Mouse (Mus musculus) Patski (cell line): ENCODE data around the gene Stard13. TPM values are rescaled to one million over a fixed set of nuclear protein-coding genes. Genes with fewer than 3 reads are reported as not detected.

ENCODE experiments used
- ATAC-seq: fragments of 100-300 bp; one replicate; pipeline ENCODE4 v1.8.0; 2021
- CTCF ChIA-PET: fragments of 350-600 bp; sonication (Branson Sonifier 250); formaldehyde crosslinking; loops from one replicate; lab custom pipeline; 2022; ENCODE audit warnings: inconsistent platforms; lab: Charles Lee
- POLR2A ChIA-PET: fragments of 350-600 bp; sonication (Branson Sonifier 250); formaldehyde crosslinking; loops from one replicate; lab custom pipeline; 2022; ENCODE audit warnings: antibody characterized with exemption, inconsistent platforms; lab: Charles Lee
- DNase-seq: peaks from one replicate; pipeline ENCODE4 v3.0.0-alpha.2; 2011; ENCODE audit warnings: low read depth, low spot score
- H3K27me3 ChIP-seq: fragments of 371-371 bp; one replicate; pipeline ENCODE4 v1.5.1; 2021
- CTCF ChIP-seq: fragments of 100-300 bp; IDR thresholded peaks from one replicate; pipeline ENCODE4 v1.5.1; 2021
- in situ Hi-C: fragments of 300-500 bp; cut with MboI; formaldehyde crosslinking; loops from 3 replicates; pipeline ENCODE4 v1.11.1; 2018; ENCODE audit warnings: low pct_unique_long_range_greater_than_20kb, mixed read lengths
- polyA plus RNA-seq: library from polyadenylated mRNA; unstranded; gene quantifications from one replicate; pipeline ENCODE4 v1.2.3, GENCODE M21; 2021

Gene Stard13
- polyA plus RNA-seq, 1 experiment from 2014 or later = 59.4 TPM

DNA sequence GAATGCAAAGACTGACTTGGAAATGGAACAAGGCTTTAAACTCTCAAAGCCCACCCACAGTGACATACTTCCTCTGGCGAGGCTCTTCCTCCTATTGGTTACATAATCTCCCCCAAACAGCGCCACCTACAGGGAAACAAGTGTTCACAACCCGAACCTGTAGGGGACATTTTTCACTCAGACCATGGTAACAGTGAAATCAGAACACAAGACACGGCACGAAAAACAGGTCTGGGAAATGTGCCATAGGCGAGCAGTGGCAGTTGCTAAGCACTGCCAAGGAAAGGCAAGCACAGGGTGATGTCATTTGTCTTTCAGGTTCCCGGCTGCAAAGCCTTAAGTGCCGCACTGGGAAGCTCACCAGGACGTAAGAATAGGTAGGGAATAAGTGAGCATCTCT is 82.1 kb downstream of the Stard13 start:
- no peak for ATAC-seq
- peak; percentile 38 for TF ChIP-seq CTCF
- H3K27me3 ChIP-seq = no peaks in the 10 kb centered on the region
- in situ Hi-C loops = no loop called here
- POLR2A ChIA-PET = no interaction called here
- CTCF ChIA-PET = interaction anchor here (1.5 kb wide), 1 partner anchor 12 kb away, joined by 4 read pairs; no protein-coding TSS in a partner anchor
- no peak for DNase-seq

DNA sequence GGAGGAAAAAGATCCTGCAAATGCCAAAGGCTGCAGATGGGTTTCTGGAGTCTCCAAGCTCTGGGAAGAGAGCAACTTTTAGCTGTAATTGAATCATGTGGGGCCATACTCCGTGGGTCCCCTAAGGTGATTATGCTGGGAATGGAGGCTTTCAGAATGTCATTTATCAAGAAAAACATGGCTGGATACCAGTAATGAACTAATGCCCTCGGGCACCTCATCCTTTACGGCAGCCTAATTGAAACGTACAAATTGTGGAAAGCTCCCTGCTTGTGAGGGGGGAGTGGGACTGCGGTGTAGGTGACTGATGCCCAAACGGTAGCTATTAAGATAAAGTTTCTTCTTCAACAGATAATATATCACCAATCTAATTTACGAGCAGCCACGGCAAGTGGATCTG is 84.1 kb downstream of the Stard13 start:
- in situ Hi-C loops = loop anchor here (5.0 kb wide), 1 partner anchor 98 kb away; no protein-coding TSS in a partner anchor
- H3K27me3 ChIP-seq = no peaks in the 10 kb centered on the region
- ATAC-seq (no peak), DNase-seq (no peak)
- no peak for TF ChIP-seq CTCF
- CTCF ChIA-PET = interaction anchor here (1.1 kb wide), 1 partner anchor 219 kb away, joined by 3 read pairs; no protein-coding TSS in a partner anchor
- POLR2A ChIA-PET = no interaction called here

DNA sequence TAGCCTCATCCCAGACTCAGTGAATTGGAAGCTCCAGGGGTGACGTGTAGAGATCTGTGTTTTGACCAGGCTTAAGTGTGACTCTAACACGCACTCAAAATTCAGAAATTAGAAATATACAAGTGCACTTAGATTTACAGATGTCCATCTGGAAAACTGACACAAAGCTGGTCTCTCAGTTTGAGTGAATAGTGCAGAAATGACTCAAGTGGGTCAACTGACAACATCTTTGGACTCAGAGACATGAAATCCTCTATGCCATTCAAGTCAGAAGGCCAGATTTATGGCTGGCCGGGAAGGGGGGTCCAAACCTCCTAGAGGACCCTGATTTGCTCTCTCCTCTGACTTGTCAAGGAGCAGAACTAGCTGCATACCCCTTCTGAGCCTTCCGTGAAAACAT is 85.6 kb downstream of the Stard13 start:
- DNase-seq (no peak), ATAC-seq (no peak)
- H3K27me3 ChIP-seq = no peaks in the 10 kb centered on the region
- no peak for TF ChIP-seq CTCF
- in situ Hi-C loops = loop anchor here (5.0 kb wide), 1 partner anchor 99 kb away; no protein-coding TSS in a partner anchor
- POLR2A ChIA-PET = interaction anchor here (0.7 kb wide), 1 partner anchor 13 kb away, joined by 3 read pairs; no protein-coding TSS in a partner anchor
- CTCF ChIA-PET = no interaction called here

DNA sequence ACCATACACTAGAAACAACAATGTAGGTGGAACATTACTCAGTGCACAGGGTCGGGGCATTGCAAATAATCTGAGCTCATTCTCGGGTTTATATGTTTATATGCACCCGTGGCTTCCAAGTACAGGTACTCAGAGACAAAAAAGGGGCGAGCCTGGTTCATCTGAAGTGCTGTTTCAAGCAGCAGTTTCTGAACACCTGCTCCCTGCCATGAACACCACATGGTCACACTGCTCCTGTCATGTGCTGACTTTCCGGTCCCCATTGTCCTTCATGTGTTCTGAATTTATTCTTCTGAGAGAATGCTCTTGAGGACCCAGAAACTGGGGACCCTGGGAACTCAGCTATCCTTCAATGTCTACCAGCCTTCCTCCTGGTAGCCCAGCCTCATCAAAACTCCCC is 87.8 kb downstream of the Stard13 start:
- ATAC-seq = no peak
- CTCF ChIA-PET = interaction anchor here (1.4 kb wide), 2 partner anchors 9 to 226 kb away, joined by 3 to 4 read pairs; no protein-coding TSS in a partner anchor
- no peaks in the 10 kb centered on the region for H3K27me3 ChIP-seq

DNA sequence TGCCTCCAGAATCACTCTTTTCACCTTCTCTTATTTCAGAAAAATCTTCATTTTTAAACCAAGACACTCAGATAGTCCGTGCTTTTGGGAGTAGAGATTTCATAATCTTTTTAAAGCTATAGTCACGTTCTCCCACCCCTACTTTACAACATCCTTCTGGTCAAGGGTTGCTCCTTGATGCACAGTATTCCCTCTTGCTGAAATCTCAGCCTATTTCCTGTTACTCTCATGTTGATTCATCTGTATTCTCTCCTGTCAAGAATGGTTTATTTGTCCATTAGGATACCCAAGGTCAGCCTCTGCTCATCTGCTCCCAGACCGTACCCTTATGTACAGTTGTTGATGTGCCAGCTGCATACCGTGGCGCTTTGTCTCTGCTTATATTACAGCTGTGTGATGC is 89.7 kb downstream of the Stard13 start:
- in situ Hi-C loops = no loop called here
- POLR2A ChIA-PET = no interaction called here
- TF ChIP-seq CTCF = no peak
- H3K27me3 ChIP-seq = no peaks in the 10 kb centered on the region
- DNase-seq (no peak), ATAC-seq (no peak)
- CTCF ChIA-PET = interaction anchor here (1.9 kb wide), 1 partner anchor 105 kb away, joined by 4 read pairs; no protein-coding TSS in a partner anchor

More for the DNA sequence above, 87.8 kb downstream of the Stard13 start:
- in situ Hi-C loops = loop anchor here (5.0 kb wide), 1 partner anchor 101 kb away; no protein-coding TSS in a partner anchor
- POLR2A ChIA-PET = interaction anchor here (0.7 kb wide), 2 partner anchors 13 to 14 kb away, joined by 3 to 4 read pairs; no protein-coding TSS in a partner anchor
- no peak for TF ChIP-seq CTCF
- DNase-seq = no peak

DNA sequence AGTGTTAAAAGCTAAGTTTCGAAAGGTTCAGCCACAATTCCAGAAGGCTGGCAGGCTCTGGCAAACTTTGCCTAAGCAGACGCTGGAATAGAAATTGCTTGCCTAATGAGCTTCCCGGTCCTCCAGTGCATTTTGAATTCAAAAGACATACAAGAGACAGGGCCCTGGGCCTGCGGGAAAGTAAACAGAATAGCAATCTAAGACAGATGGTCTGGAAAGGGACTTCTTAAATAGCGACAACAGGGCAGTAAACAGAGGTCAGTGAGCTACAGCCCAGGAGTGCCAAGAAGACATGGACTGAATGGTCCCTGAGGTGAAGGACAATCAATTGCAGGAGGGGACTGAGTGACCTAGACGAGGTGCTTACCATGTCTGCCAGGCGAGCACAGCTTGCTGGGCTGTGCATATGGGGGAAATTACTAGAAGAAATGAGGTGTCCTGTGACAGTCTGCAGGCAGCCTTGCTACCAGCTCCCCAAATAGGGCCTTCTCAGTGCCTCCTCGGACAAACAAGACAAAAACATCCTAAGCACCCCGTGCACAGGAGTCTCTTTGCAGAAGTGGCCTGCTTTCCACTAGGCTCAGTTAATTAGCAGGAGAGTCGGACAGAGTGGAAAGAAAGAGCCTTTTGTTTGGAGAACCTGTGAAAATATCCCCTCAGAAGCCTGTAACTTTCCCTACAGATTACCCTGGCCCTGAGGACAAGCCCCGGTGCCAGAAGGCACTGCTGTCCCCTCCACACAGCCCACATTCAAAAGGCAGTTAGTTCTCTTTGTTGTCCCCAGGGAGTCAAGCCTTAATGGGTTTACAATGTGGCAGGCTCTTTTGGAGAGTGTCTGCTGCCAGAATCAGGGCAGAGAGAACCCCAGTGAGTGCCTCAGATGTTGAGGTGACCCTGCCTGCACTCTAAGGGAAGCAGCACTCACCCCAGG is 90.7 kb downstream of the Stard13 start:
- ATAC-seq = peak; percentile 18

GRCm38 (mm10) chr5:151142241-151142640 is 91.4 kb downstream of the Stard13 start:
- ATAC-seq (peak; percentile 82), DNase-seq (peak; percentile 85)
- no peaks in the 10 kb centered on the region for H3K27me3 ChIP-seq
- POLR2A ChIA-PET = interaction anchor here (0.6 to 1.4 kb wide), 4 partner anchors 35 to 121 kb away, joined by 3 to 5 read pairs (median 4); no protein-coding TSS in a partner anchor
- in situ Hi-C loops = no loop called here
- CTCF ChIA-PET = interaction anchor here (0.7 to 2.3 kb wide), 25 partner anchors 8 to 544 kb away, joined by 3 to 24 read pairs (median 4); partner anchors contain the start of gene Pds5b
- peak; percentile 92 for TF ChIP-seq CTCF

More for the DNA sequence above, 90.7 kb downstream of the Stard13 start:
- CTCF ChIA-PET = interaction anchor here (0.7 to 2.3 kb wide), 24 partner anchors 9 to 544 kb away, joined by 3 to 24 read pairs (median 4); partner anchors contain the start of gene Pds5b
- no peak for TF ChIP-seq CTCF
- no peak for DNase-seq
- POLR2A ChIA-PET = interaction anchor here (0.6 to 1.4 kb wide), 5 partner anchors 36 to 226 kb away, joined by 3 to 5 read pairs (median 4); no protein-coding TSS in a partner anchor
- no peaks in the 10 kb centered on the region for H3K27me3 ChIP-seq
- in situ Hi-C loops = no loop called here

- in situ Hi-C loops = loop anchor here (10.0 kb wide), 1 partner anchor 227 kb away; no protein-coding TSS in a partner anchor
- TF ChIP-seq CTCF = no peak
- no peak for ATAC-seq
- DNase-seq = no peak
- ChIA-PET CTCF (interaction anchor here (0.6 to 2.1 kb wide), 5 partner anchors 9 to 29 kb away, joined by 3 to 7 read pairs (median 4); no protein-coding TSS in a partner anchor), POLR2A (interaction anchor here (1.4 kb wide), 1 partner anchor 15 kb away, joined by 3 read pairs; no protein-coding TSS in a partner anchor)
- no peaks in the 10 kb centered on the region for H3K27me3 ChIP-seq
Measured at GRCm38 (mm10) chr5:151137901-151138300, 95.7 kb downstream of the Stard13 start.

GRCm38 (mm10) chr5:151137311-151137710 is 96.3 kb downstream of the Stard13 start:
- in situ Hi-C loops = loop anchor here (10.0 kb wide), 1 partner anchor 227 kb away; no protein-coding TSS in a partner anchor
- no peak for TF ChIP-seq CTCF
- ChIA-PET POLR2A (interaction anchor here (1.4 kb wide), 1 partner anchor 14 kb away, joined by 3 read pairs; no protein-coding TSS in a partner anchor), CTCF (interaction anchor here (0.6 to 2.1 kb wide), 5 partner anchors 9 to 29 kb away, joined by 3 to 7 read pairs (median 4); no protein-coding TSS in a partner anchor)
- DNase-seq = no peak
- no peaks in the 10 kb centered on the region for H3K27me3 ChIP-seq
- ATAC-seq = no peak
